8 mouse cellular contexts compared by ENCODE assay signal in genomic region chr8:83290176-83290575, GRCm38 (mm10). TPM values are rescaled to one million over a fixed set of nuclear protein-coding genes. Genes with fewer than 3 reads are reported as not detected.
DNase-seq lines count a peak whose midpoint lies in the region; ATAC-seq and TF ChIP-seq lines count a peak whose summit lies in the region.

Gene Ucp1, plus strand, starts transcription at chr8:83290352.

- ATAC-seq in kidney, embryonic 16.5 days (ENCODE audit: low FRiP score, low TSS enrichment) = peak; percentile 74
- ATAC-seq in forebrain, embryonic 13.5 days = no peak
- ATAC-seq in limb, embryonic 11.5 days (ENCODE audit: insufficient number of reproducible peaks, low FRiP score, low TSS enrichment, low read depth) = no peak
- ATAC-seq in stomach, postnatal 0 days (ENCODE audit: low FRiP score, low TSS enrichment) = peak; percentile 51; the same call in 1 of the 2 replicates

- peak within 1 kb of the TSS; percentile 57 for H3K4me2 ChIP-seq in kidney, embryonic 16.5 days (replicated peaks; ENCODE audit: low read depth, low read length)
- H3K4me2 ChIP-seq in forebrain, embryonic 13.5 days = peak within 1 kb of the TSS; percentile 55
- H3K4me2 ChIP-seq in limb, embryonic 11.5 days (ENCODE audit: low read depth, severe bottlenecking) = peak within 1 kb of the TSS; percentile 56
- H3K4me2 ChIP-seq in stomach, postnatal 0 days (replicated peaks; ENCODE audit: low read depth) = peak within 1 kb of the TSS; percentile 42

- no peaks in the 10 kb centered on the region for H3K36me3 ChIP-seq in kidney, embryonic 16.5 days (ENCODE audit: insufficient read depth, low read length)
- H3K36me3 ChIP-seq in forebrain, embryonic 13.5 days (ENCODE audit: poor library complexity, severe bottlenecking) = no peaks in the 10 kb centered on the region
- H3K36me3 ChIP-seq in limb, embryonic 11.5 days (ENCODE audit: control insufficient read depth, insufficient read depth, low read length) = no peaks in the 10 kb centered on the region
- no peaks in the 10 kb centered on the region for H3K36me3 ChIP-seq in stomach, postnatal 0 days (ENCODE audit: control insufficient read depth, insufficient read depth, low read length)

- H3K4me1 ChIP-seq in kidney, embryonic 16.5 days (ENCODE audit: insufficient read depth, low read length) = 0 out of 2 replicates have a peak, but pooled peaks cover 8% of the 10 kb centered on the region
- H3K4me1 ChIP-seq in forebrain, embryonic 13.5 days = peaks cover 7% of the 10 kb centered on the region; the same call in 1 of the 2 replicates
- 0 out of 2 replicates have a peak, but pooled peaks cover 3% of the 10 kb centered on the region for H3K4me1 ChIP-seq in limb, embryonic 11.5 days (ENCODE audit: control insufficient read depth, insufficient read depth, low read length)
- H3K4me1 ChIP-seq in stomach, postnatal 0 days (replicated peaks; ENCODE audit: control insufficient read depth, insufficient read depth) = peaks cover 3% of the 10 kb centered on the region; the same call in 1 of the 2 replicates

- 1% methylated on average over 20 of the region's 20 CpGs for WGBS in kidney, embryonic 16.5 days
- 3% methylated on average over 20 of the region's 20 CpGs for WGBS in forebrain, embryonic 13.5 days
- WGBS in limb, embryonic 11.5 days = 3% methylated on average over 20 of the region's 20 CpGs
- 4% methylated on average over 20 of the region's 20 CpGs for WGBS in stomach, postnatal 0 days

- H3K4me3 ChIP-seq in kidney, embryonic 16.5 days (ENCODE audit: low read length) = peak within 1 kb of the TSS; percentile 42
- H3K4me3 ChIP-seq in forebrain, embryonic 13.5 days = peak within 1 kb of the TSS; percentile 22
- no peak within 1 kb of the TSS for H3K4me3 ChIP-seq in limb, embryonic 11.5 days (ENCODE audit: low read depth, low read length)
- H3K4me3 ChIP-seq in stomach, postnatal 0 days (ENCODE audit: low read depth, low read length) = peak within 1 kb of the TSS; percentile 18

- H3K9ac ChIP-seq in kidney, embryonic 16.5 days (replicated peaks; ENCODE audit: low read length) = 0 out of 2 replicates have a peak within 1 kb of the TSS, but pooled peaks have one; percentile 22
- no peak within 1 kb of the TSS for H3K9ac ChIP-seq in forebrain, embryonic 13.5 days
- H3K9ac ChIP-seq in limb, embryonic 11.5 days (ENCODE audit: low read length) = no peak within 1 kb of the TSS
- no peak within 1 kb of the TSS for H3K9ac ChIP-seq in stomach, postnatal 0 days (ENCODE audit: low read length)

- TF ChIP-seq EP300 in stomach, postnatal 0 days (optimal IDR thresholded peaks at IDR 0.05) = no peak

- no peaks in the 10 kb centered on the region for H3K9me3 ChIP-seq in kidney, embryonic 16.5 days (ENCODE audit: low read length)
- H3K9me3 ChIP-seq in forebrain, embryonic 13.5 days (replicated peaks) = no peaks in the 10 kb centered on the region
- H3K9me3 ChIP-seq in limb, embryonic 11.5 days (ENCODE audit: control insufficient read depth, low read length) = no peaks in the 10 kb centered on the region
- H3K9me3 ChIP-seq in stomach, postnatal 0 days (ENCODE audit: control insufficient read depth, low read length) = no peaks in the 10 kb centered on the region

- peaks cover 23% of the 10 kb centered on the region for H3K27me3 ChIP-seq in kidney, embryonic 16.5 days (ENCODE audit: insufficient read depth, low read length)
- peaks cover 21% of the 10 kb centered on the region for H3K27me3 ChIP-seq in forebrain, embryonic 13.5 days
- H3K27me3 ChIP-seq in limb, embryonic 11.5 days (ENCODE audit: control insufficient read depth, insufficient read depth, low read length) = peaks cover 14% of the 10 kb centered on the region
- H3K27me3 ChIP-seq in stomach, postnatal 0 days (ENCODE audit: control insufficient read depth, insufficient read depth, low read length) = no peaks in the 10 kb centered on the region

- DNase-seq in kidney, adult 9 months = no peak
- no peak for DNase-seq in adrenal gland, adult 8-10 months
- DNase-seq in limb, embryonic 11.5 days (ENCODE audit: low spot score) = peak; percentile 28
- peak; percentile 53 for DNase-seq in stomach, postnatal 0 days (ENCODE audit: low spot score)
- no peak for DNase-seq in layer of hippocampus, adult 18-20 months (ENCODE audit: low spot score in 2 of 2)
- DNase-seq in spleen, postnatal 10 days (ENCODE audit: low spot score in 2 of 2) = no peak

- no peak within 1 kb of the TSS for H3K27ac ChIP-seq in kidney, embryonic 16.5 days (ENCODE audit: low read length)
- H3K27ac ChIP-seq in forebrain, embryonic 13.5 days = no peak within 1 kb of the TSS
- no peak within 1 kb of the TSS for H3K27ac ChIP-seq in limb, embryonic 11.5 days (replicated peaks; ENCODE audit: low read depth, low read length)
- H3K27ac ChIP-seq in stomach, postnatal 0 days (replicated peaks) = no peak within 1 kb of the TSS

- peak; percentile 51 for TF ChIP-seq CTCF in stomach, postnatal 0 days (IDR thresholded peaks at IDR 0.05; ENCODE audit: low read depth)

RNA-seq across cellular contexts. Expression of gene Ucp1, which starts in this region (rescaled TPM):
- not detected in 2 replicates for polyA plus RNA-seq in kidney, embryonic 16.5 days (2015; fragmentation: Nextera tagmentation; extraction: Ambion mirVana)
- 100 to 1,000 TPM in 3 of 4 experiments, 10 to 100 TPM in 1; 12.0 to 493 (median 342) TPM for total RNA-seq in adrenal gland, adult 8-10 months (2022)
- polyA plus RNA-seq in forebrain, embryonic 13.5 days (2015; fragmentation: Nextera tagmentation; extraction: Ambion mirVana) = not detected in 2 replicates
- polyA plus RNA-seq in limb, embryonic 11.5 days (2014; fragmentation: Nextera tagmentation; extraction: Ambion mirVana) = not detected in 2 replicates
- not detected in 2 replicates for polyA plus RNA-seq in stomach, postnatal 0 days (2015; fragmentation: Nextera tagmentation; extraction: Ambion mirVana)
- not detected for total RNA-seq in layer of hippocampus, adult 18-20 months (2021)

Comparison
In these comparisons a context has a peak if more than half of its experiments do, and no peak if none do; other contexts are left out.
1. RNA of gene Ucp1 (total RNA-seq): 12.0 to 493 TPM in adrenal gland, adult 8-10 months; not detected in layer of hippocampus, adult 18-20 months; every median in the first group is over 10 times any median in the second.
2. Peak in ATAC-seq, H3K4me3 ChIP-seq, H3K9ac ChIP-seq and H3K4me2 ChIP-seq in kidney, embryonic 16.5 days; RNA of the gene not detected or under 1 TPM.
3. Peak in DNase-seq and H3K4me2 ChIP-seq in limb, embryonic 11.5 days; RNA of the gene not detected or under 1 TPM.
4. Peak in DNase-seq, ATAC-seq, H3K4me3 ChIP-seq and H3K4me2 ChIP-seq in stomach, postnatal 0 days; RNA of the gene not detected or under 1 TPM.
5. Peak in every context shown above with its lines, with median percentiles within 50 percentile points of each other: H3K4me2 ChIP-seq.